Mouse (Mus musculus) neural tube, embryonic 15.5 days (tissue): ENCODE measurements around the gene Olfr319. TPM values are rescaled to one million over a fixed set of nuclear protein-coding genes. Genes with fewer than 3 reads are reported as not detected.
"Not testable (repeated sequence)": the region's sequence is repeated elsewhere in the genome, so short reads cannot be mapped to it uniquely, and the experiment has no call there.

Experiments used
- ATAC-seq: fragments of 200-750 bp; cut with Nextera tagmentation; 2 replicates; pipeline ENCODE4 v1.8.0; 2017; ENCODE audit warnings: mild to moderate bottlenecking, moderate TSS enrichment, moderate library complexity; ENCODE audit not compliant: low FRiP score
- H3K27ac ChIP-seq: fragments of 300-500 bp; sonication (generic); replicated peaks from 2 replicates; pipeline ENCODE4 v1.5.1; 2015; ENCODE audit warnings: mild to moderate bottlenecking, inconsistent platforms
- H3K27me3 ChIP-seq: fragments of 300-500 bp; sonication (generic); replicated peaks from 2 replicates; pipeline ENCODE4 v1.6.1; 2015; ENCODE audit warnings: inconsistent platforms
- H3K36me3 ChIP-seq: fragments of 300-500 bp; sonication (generic); 2 replicates; pipeline ENCODE4 v1.6.1; 2015; ENCODE audit warnings: inconsistent platforms
- H3K4me1 ChIP-seq: fragments of 300-500 bp; sonication (generic); 2 replicates; pipeline ENCODE4 v1.6.1; 2015; ENCODE audit warnings: inconsistent platforms
- H3K4me2 ChIP-seq: fragments of 300-500 bp; sonication (generic); 2 replicates; pipeline ENCODE4 v1.6.1; 2015; ENCODE audit warnings: inconsistent platforms, mild to moderate bottlenecking, moderate library complexity
- H3K4me3 ChIP-seq: fragments of 300-500 bp; sonication (generic); replicated peaks from 2 replicates; pipeline ENCODE4 v1.5.1; 2015; ENCODE audit warnings: mild to moderate bottlenecking, inconsistent platforms
- H3K9ac ChIP-seq: fragments of 300-500 bp; sonication (generic); replicated peaks from 2 replicates; pipeline ENCODE4 v1.6.1; 2015; ENCODE audit warnings: mild to moderate bottlenecking, inconsistent platforms
- H3K9me3 ChIP-seq: fragments of 300-500 bp; sonication (generic); replicated peaks from 2 replicates; pipeline ENCODE4 v1.6.1; 2016; ENCODE audit warnings: inconsistent platforms
- WGBS: fragments of 180-500 bp; shearing (Covaris S2); methylation state at CpG from one replicate; pipeline ENCODE4 v1.1.7; 2015; ENCODE audit warnings: mixed read lengths; 5-methylcytosine and 5-hydroxymethylcytosine counted together
- polyA plus RNA-seq: library from polyadenylated mRNA; unstranded; fragments of >200 nt; fragmentation: Nextera tagmentation; extraction: Ambion mirVana; gene quantifications from 2 replicates; pipeline ENCODE4 v1.2.1, GENCODE M21; 2015

The Olfr319 gene
- not detected in 2 replicates for polyA plus RNA-seq

GRCm38 (mm10) chr11:58698862-58699261 is at the start of gene Olfr319:
TSS of gene Olfr319 (plus strand) at chr11:58699162.
- Histone ChIP-seq H3K27ac (no peak within 1 kb of the TSS), H3K4me3 (no peak within 1 kb of the TSS), H3K27me3 (no peaks in the 10 kb centered on the region), H3K4me2 (no peak within 1 kb of the TSS), H3K9ac (no peak within 1 kb of the TSS), H3K9me3 (peaks cover 5% of the 10 kb centered on the region; the same call in 1 of the 2 replicates), H3K36me3 (no peaks in the 10 kb centered on the region), H3K4me1 (no peaks in the 10 kb centered on the region)
- no peak for ATAC-seq
- 91% methylated on average over 3 of the region's 3 CpGs for WGBS

GRCm38 (mm10) chr11:58655151-58655550 is 43.8 kb upstream of the Olfr319 start:
- H3K9me3 ChIP-seq, result no peaks in the 10 kb centered on the region
- H3K9ac ChIP-seq, result no peak overlapping the region
- H3K36me3 ChIP-seq, result no peaks in the 10 kb centered on the region
- 89% methylated on average over 3 of the region's 3 CpGs for WGBS
- H3K27ac ChIP-seq, result no peak overlapping the region
- no peak for ATAC-seq
- no peaks in the 10 kb centered on the region for H3K4me1 ChIP-seq
- H3K4me3 ChIP-seq, result no peak overlapping the region
- H3K27me3 ChIP-seq, result no peaks in the 10 kb centered on the region
- H3K4me2 ChIP-seq, result no peak overlapping the region

GRCm38 (mm10) chr11:58658596-58658995 is 40.4 kb upstream of the Olfr319 start, which contains the start of gene Olfr322:
TSS of gene Olfr322 (plus strand) at chr11:58658782.
- H3K27ac ChIP-seq, result no peak within 1 kb of the TSS
- H3K4me2 ChIP-seq, result no peak within 1 kb of the TSS
- no peak within 1 kb of the TSS for H3K9ac ChIP-seq
- no peaks in the 10 kb centered on the region for H3K4me1 ChIP-seq
- 83% methylated on average over 4 of the region's 4 CpGs for WGBS
- H3K36me3 ChIP-seq, result no peaks in the 10 kb centered on the region
- no peaks in the 10 kb centered on the region for H3K9me3 ChIP-seq
- H3K4me3 ChIP-seq, result no peak within 1 kb of the TSS
- ATAC-seq, result no peak
- H3K27me3 ChIP-seq, result no peaks in the 10 kb centered on the region

- no peak for ATAC-seq
- H3K27ac ChIP-seq, result no peak overlapping the region
- no peaks in the 10 kb centered on the region for H3K36me3 ChIP-seq
- H3K27me3 ChIP-seq, result no peaks in the 10 kb centered on the region
- no peaks in the 10 kb centered on the region for H3K9me3 ChIP-seq
- H3K9ac ChIP-seq, result no peak overlapping the region
- H3K4me2 ChIP-seq, result no peak overlapping the region
- H3K4me1 ChIP-seq, result no peaks in the 10 kb centered on the region
- no peak overlapping the region for H3K4me3 ChIP-seq
Measured at GRCm38 (mm10) chr11:58669252-58669651, 29.7 kb upstream of the Olfr319 start.

DNA sequence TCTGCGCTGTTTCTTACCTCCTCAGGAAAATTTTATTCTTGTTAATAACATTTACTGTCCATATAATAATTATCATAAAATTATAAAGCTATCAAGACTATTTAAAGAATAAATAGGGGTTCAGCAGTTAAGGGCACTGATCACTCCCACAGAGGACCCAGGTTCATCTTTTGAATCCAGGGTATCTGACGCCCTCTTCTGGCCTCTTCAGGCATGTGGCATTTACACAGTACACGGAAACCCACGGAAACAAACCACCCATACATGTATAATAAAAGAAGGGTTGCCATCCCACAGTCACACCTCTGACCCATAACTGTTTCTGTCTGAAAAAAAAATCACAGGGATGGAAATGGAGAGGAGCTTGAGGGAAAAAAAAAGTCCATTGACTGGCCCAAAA is 27.1 kb upstream of the Olfr319 start:
- Histone ChIP-seq H3K36me3 (no peaks in the 10 kb centered on the region), H3K9me3 (no peaks in the 10 kb centered on the region), H3K9ac (no peak overlapping the region), H3K27me3 (no peaks in the 10 kb centered on the region), H3K4me1 (no peaks in the 10 kb centered on the region), H3K27ac (no peak overlapping the region), H3K4me2 (no peak overlapping the region), H3K4me3 (no peak overlapping the region)
- 61% methylated on average over 4 of the region's 4 CpGs for WGBS
- no peak for ATAC-seq

GRCm38 (mm10) chr11:58680799-58681198 is 18.2 kb upstream of the Olfr319 start, which contains the start of gene Olfr320:
TSS of gene Olfr320 (plus strand) at chr11:58681099.
- no peak within 1 kb of the TSS for H3K27ac ChIP-seq
- no peak within 1 kb of the TSS for H3K9ac ChIP-seq
- ATAC-seq, result no peak
- no peak within 1 kb of the TSS for H3K4me3 ChIP-seq
- no peaks in the 10 kb centered on the region for H3K27me3 ChIP-seq
- WGBS, result 89% methylated on average over 1 of the region's 1 CpGs
- H3K4me1 ChIP-seq, result no peaks in the 10 kb centered on the region
- H3K9me3 ChIP-seq, result no peaks in the 10 kb centered on the region
- no peak within 1 kb of the TSS for H3K4me2 ChIP-seq
- H3K36me3 ChIP-seq, result no peaks in the 10 kb centered on the region

GRCm38 (mm10) chr11:58709086-58709485 is 10.1 kb downstream of the Olfr319 start:
- Histone ChIP-seq H3K36me3 (no peaks in the 10 kb centered on the region), H3K27me3 (no peaks in the 10 kb centered on the region), H3K4me3 (no peak overlapping the region), H3K4me1 (no peaks in the 10 kb centered on the region), H3K27ac (no peak overlapping the region), H3K9ac (no peak overlapping the region), H3K4me2 (no peak overlapping the region), H3K9me3 (no peaks in the 10 kb centered on the region)
- 77% methylated on average over 11 of the region's 11 CpGs for WGBS
- ATAC-seq, result no peak

- H3K9me3 ChIP-seq, H3K27ac ChIP-seq, H3K36me3 ChIP-seq, H3K4me1 ChIP-seq, H3K27me3 ChIP-seq, H3K4me2 ChIP-seq, H3K9ac ChIP-seq, H3K4me3 ChIP-seq, ATAC-seq: not testable (repeated sequence)
- WGBS, result 90% methylated on average over 7 of the region's 7 CpGs
Measured at GRCm38 (mm10) chr11:58717723-58718122, 18.8 kb downstream of the Olfr319 start.

GRCm38 (mm10) chr11:58719701-58720100 is 20.7 kb downstream of the Olfr319 start:
- no peak overlapping the region for H3K4me2 ChIP-seq
- ATAC-seq, result no peak
- no peak overlapping the region for H3K9ac ChIP-seq
- H3K27ac ChIP-seq, result no peak overlapping the region
- no peaks in the 10 kb centered on the region for H3K27me3 ChIP-seq
- 87% methylated on average over 4 of the region's 4 CpGs for WGBS
- H3K9me3 ChIP-seq, result no peaks in the 10 kb centered on the region
- no peak overlapping the region for H3K4me3 ChIP-seq
- no peaks in the 10 kb centered on the region for H3K4me1 ChIP-seq
- no peaks in the 10 kb centered on the region for H3K36me3 ChIP-seq

DNA sequence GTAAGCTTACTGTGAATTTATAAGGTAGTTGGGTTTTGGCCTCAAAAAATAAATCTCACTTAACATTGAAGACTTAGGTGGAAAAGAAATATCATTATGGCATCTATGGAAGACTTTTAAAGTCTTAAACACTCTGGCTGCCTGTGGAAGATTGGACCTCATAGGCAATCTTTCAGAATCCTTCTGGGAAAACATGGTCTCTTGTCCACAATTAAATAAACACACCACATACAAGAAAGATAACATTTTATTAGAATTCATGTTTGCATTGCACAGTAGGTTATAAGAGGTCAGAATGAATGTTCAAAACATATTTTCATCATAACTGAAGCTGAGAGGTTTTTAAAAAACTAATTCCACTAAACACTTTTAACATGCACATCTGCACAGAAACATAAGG is 25.0 kb downstream of the Olfr319 start, which contains the start of gene Olfr318:
TSS of gene Olfr318 (minus strand) at position 101 of the 400 bp plus-strand sequence.
- Histone ChIP-seq H3K9me3 (no peaks in the 10 kb centered on the region), H3K4me3 (no peak within 1 kb of the TSS)

DNA sequence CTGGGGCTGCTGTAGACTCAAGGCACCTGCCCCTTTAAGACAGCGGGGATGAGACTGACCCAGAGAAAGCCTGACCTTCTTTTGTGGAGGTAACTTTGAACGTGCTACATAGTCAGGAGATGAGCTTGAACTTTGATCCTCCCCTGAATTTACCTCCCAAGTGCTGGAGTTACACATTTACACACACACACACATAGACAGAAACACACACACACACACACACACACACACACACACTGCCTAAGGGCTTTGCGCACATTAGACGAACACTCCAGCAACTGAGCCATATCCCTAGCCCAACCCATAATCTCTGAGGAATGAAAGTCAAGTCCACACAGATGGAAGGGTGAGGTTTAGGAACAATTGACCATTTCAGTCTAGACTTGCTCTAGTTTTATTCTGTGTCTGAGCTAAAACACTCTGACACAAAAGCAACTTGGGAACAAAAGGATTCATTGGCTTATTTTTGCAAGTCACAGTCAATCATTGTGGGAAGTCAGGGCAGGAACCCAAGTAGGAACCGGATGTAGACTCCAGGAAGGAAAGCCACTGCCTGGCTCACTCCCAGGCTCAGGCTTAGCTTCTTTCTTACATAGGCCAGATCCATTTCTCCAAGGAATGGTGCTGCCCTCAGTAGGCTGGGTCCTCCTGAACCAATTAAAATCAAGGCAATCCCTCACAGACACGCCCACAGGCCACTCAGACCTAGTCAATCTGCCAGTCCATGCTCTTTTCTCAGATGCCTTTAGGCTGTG is 29.1 kb downstream of the Olfr319 start:
- not testable (repeated sequence) for H3K9me3 ChIP-seq, H3K27ac ChIP-seq, H3K27me3 ChIP-seq, ATAC-seq, H3K4me2 ChIP-seq, H3K36me3 ChIP-seq, H3K4me1 ChIP-seq, H3K4me3 ChIP-seq, H3K9ac ChIP-seq
- WGBS, result 80% methylated on average over 6 of the region's 6 CpGs

More for the DNA sequence above, 25.0 kb downstream of the Olfr319 start, which contains the start of gene Olfr318:
- no peaks in the 10 kb centered on the region for H3K27me3 ChIP-seq
- no peak within 1 kb of the TSS for H3K27ac ChIP-seq
- H3K36me3 ChIP-seq, result no peaks in the 10 kb centered on the region
- ATAC-seq, result no peak
- H3K4me1 ChIP-seq, result no peaks in the 10 kb centered on the region
- no peak within 1 kb of the TSS for H3K4me2 ChIP-seq
- no peak within 1 kb of the TSS for H3K9ac ChIP-seq

DNA sequence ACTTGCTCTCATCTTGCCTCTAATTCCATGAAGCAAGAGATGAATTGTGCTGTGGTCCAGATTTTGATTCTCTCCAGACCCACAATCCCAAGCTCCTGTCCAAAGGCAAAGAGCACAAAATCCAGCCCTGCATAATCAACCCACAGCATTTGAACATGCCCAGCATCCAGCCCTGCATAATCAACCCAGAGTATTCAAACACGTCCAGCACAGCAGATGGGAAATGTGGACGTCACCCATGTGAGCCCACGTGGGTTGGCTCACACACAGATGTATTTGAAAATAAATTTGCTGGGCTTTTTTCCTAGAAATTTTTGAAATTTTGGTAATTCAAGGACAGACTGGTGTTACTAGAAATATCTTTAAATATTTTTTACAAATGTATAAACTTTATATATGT is 34.4 kb downstream of the Olfr319 start:
- Histone ChIP-seq H3K4me3 (no peak overlapping the region), H3K27ac (no peak overlapping the region), H3K9ac (no peak overlapping the region), H3K27me3 (no peaks in the 10 kb centered on the region), H3K4me1 (no peaks in the 10 kb centered on the region), H3K9me3 (no peaks in the 10 kb centered on the region), H3K36me3 (no peaks in the 10 kb centered on the region), H3K4me2 (no peak overlapping the region)
- no peak for ATAC-seq
- WGBS, result 48% methylated on average over 3 of the region's 3 CpGs
